Mouse (Mus musculus) hindbrain, embryonic 14.5 days (tissue): ENCODE results near the gene Apbb2. TPM values are rescaled to one million over a fixed set of nuclear protein-coding genes. Genes with fewer than 3 reads are reported as not detected.

Source experiments
- polyA plus RNA-seq: library from polyadenylated mRNA; unstranded; fragments of >200 nt; fragmentation: Nextera tagmentation; extraction: Ambion mirVana; gene quantifications from 2 replicates; pipeline ENCODE4 v1.2.1, GENCODE M21; 2014

Gene Apbb2
- polyA plus RNA-seq, 1 experiment from 2014 or later, result 113 TPM

Other genes with a start within 250 kb of the Apbb2 start
- 1,396 and 1,527 TPM in 2 replicates for gene Uchl1, start 57.3 kb upstream of the Apbb2 start, polyA plus RNA-seq
- gene Limch1, start 127.0 kb upstream of the Apbb2 start, polyA plus RNA-seq, result 58.6 and 60.1 TPM in 2 replicates